Mouse (Mus musculus) lung, postnatal 0 days (tissue): Measurements from ENCODE around the gene Cyth1. TPM values are rescaled to one million over a fixed set of nuclear protein-coding genes. Genes with fewer than 3 reads are reported as not detected.

ENCODE experiments used
- ATAC-seq: fragments of 200-750 bp; cut with Nextera tagmentation; 2 replicates; pipeline ENCODE4 v1.8.0; 2017; ENCODE audit warnings: moderate library complexity
- DNase-seq: peaks from one replicate; pipeline ENCODE4 v3.0.0-alpha.2; 2016; ENCODE audit warnings: low spot score
- H3K27ac ChIP-seq: fragments of 300-500 bp; sonication (generic); 2 replicates; pipeline ENCODE4 v1.5.1; 2014; ENCODE audit warnings: antibody characterized with exemption, mild to moderate bottlenecking, low read length, mixed read lengths
- H3K27me3 ChIP-seq: fragments of 300-500 bp; sonication (generic); replicated peaks from 2 replicates; pipeline ENCODE4 v1.6.1; 2014; ENCODE audit warnings: low read length, mixed read lengths; ENCODE audit not compliant: insufficient read depth
- H3K36me3 ChIP-seq: fragments of 300-500 bp; sonication (generic); 2 replicates; pipeline ENCODE4 v1.6.1; 2014; ENCODE audit warnings: low read length, mixed read lengths; ENCODE audit not compliant: insufficient read depth
- H3K4me1 ChIP-seq: fragments of 300-500 bp; sonication (generic); 2 replicates; pipeline ENCODE4 v1.6.1; 2014; ENCODE audit warnings: antibody characterized with exemption, low read depth, low read length, mixed read lengths; ENCODE audit not compliant: insufficient read depth
- H3K4me2 ChIP-seq: fragments of 300-500 bp; sonication (generic); replicated peaks from 2 replicates; pipeline ENCODE4 v1.6.1; 2014; ENCODE audit warnings: low read depth, mild to moderate bottlenecking, low read length, moderate library complexity, mixed read lengths
- H3K4me3 ChIP-seq: fragments of 300-500 bp; sonication (generic); 2 replicates; pipeline ENCODE4 v1.5.1; 2014; ENCODE audit warnings: low read depth, low read length
- H3K9ac ChIP-seq: fragments of 300-500 bp; sonication (generic); replicated peaks from 2 replicates; pipeline ENCODE4 v1.6.1; 2014; ENCODE audit warnings: low read depth, mild to moderate bottlenecking
- H3K9me3 ChIP-seq: fragments of 300-500 bp; sonication (generic); 2 replicates; pipeline ENCODE4 v1.6.1; 2016; ENCODE audit warnings: low read length, mixed read lengths
- CTCF ChIP-seq: IDR thresholded peaks from 2 replicates; pipeline ENCODE4 v1.5.1; 2016; ENCODE audit warnings: antibody characterized with exemption, mild to moderate bottlenecking
- EP300 ChIP-seq: IDR thresholded peaks from 2 replicates; pipeline ENCODE4 v1.6.1; 2016; ENCODE audit warnings: antibody characterized with exemption, mild to moderate bottlenecking, control low read depth
- WGBS: fragments of 180-500 bp; shearing (Covaris S2); extraction: QIAGEN DNeasy Blood & Tissue Kit; methylation state at CpG from one replicate; pipeline ENCODE4 v1.1.7; 2014; 5-methylcytosine and 5-hydroxymethylcytosine counted together
- polyA plus RNA-seq: library from polyadenylated mRNA; unstranded; fragments of >200 nt; fragmentation: Nextera tagmentation; extraction: Ambion mirVana; gene quantifications from 2 replicates; pipeline ENCODE4 v1.2.1, GENCODE M21; 2015

Gene Cyth1
- polyA plus RNA-seq, 1 experiment from 2014 or later, result 19.5 TPM

DNA sequence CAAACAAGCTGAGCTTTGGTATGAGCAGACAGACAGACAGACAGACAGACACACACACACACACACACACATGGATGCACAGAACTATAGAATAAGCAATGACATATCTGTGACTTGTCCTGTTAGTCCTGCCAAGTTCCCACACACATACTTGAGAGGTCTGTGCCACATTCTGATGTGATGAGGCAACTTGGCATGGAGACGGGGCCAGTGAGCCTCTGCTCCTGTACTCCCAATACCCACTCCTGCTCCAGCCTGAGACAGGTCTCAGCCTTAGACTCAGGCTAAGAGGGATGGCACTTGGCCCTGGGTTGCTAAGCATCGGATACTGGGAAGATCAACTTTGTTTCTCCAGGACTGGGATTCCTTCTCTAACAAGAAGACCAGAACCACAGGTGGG is 87.6 kb downstream of the Cyth1 start:
- TF ChIP-seq CTCF (no peak), EP300 (no peak)
- no peak overlapping the region for H3K27ac ChIP-seq
- no peaks in the 10 kb centered on the region for H3K27me3 ChIP-seq
- 40% methylated on average over 2 of the region's 2 CpGs for WGBS
- no peaks in the 10 kb centered on the region for H3K4me1 ChIP-seq
- DNase-seq (peak; percentile 38), ATAC-seq (peak; percentile 50)
- no peak overlapping the region for H3K4me2 ChIP-seq
- no peak overlapping the region for H3K4me3 ChIP-seq
- H3K9ac ChIP-seq, result no peak overlapping the region
- H3K36me3 ChIP-seq, result peaks cover 11% of the 10 kb centered on the region; the same call in 1 of the 2 replicates
- no peaks in the 10 kb centered on the region for H3K9me3 ChIP-seq

DNA sequence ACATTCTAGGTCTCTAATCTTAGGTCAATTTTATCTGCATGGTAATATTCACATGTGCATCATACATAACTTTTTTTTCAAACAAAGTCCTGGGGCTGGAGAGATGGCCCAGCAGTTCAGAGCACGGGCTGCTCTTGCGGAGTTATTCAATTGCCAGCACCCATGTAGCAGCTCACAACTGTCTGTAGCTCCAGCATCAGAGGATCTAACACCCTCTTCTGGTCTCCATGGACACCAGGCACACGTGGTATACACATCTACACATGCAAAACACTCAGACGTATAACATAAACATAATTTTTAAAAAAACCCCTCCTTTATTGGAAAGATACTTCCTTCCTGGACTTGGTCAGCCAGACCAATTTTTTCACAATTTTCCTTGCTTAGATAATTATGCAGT is 89.6 kb downstream of the Cyth1 start:
- Histone ChIP-seq H3K4me1 (no peaks in the 10 kb centered on the region), H3K4me2 (no peak overlapping the region), H3K27ac (no peak overlapping the region), H3K4me3 (no peak overlapping the region), H3K9ac (no peak overlapping the region), H3K36me3 (no peaks in the 10 kb centered on the region), H3K27me3 (no peaks in the 10 kb centered on the region), H3K9me3 (no peaks in the 10 kb centered on the region)
- ATAC-seq (no peak), DNase-seq (no peak)
- TF ChIP-seq CTCF (no peak), EP300 (no peak)
- 46% methylated on average over 4 of the region's 4 CpGs for WGBS

DNA sequence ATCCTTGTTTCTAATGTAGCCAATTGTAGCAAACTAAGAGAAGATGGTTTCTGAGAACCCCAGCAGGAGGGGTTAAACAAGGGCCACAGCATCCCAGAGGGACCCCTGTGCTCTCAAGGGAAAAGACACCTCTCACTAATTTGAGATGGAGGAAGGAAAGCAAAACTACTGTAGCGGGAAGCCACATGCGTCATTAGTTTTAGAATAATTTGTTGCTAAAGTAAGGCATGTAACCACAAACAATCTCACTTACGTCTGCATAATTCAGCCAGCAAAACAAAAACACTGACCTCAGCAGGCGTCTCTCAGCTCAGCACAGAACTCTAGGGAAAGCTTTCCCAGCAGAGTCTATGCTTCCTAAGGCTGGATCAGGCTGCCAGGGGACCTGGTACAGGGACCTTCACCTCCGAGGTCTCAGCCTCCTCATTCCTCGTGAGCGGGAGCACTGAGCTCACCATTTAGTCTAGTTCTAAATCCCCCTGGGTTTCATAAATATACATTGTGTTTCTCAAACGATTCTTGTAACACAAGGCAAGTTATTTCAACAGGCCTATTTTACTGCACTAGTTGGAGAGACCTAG is 91.8 kb downstream of the Cyth1 start:
- no peaks in the 10 kb centered on the region for H3K4me1 ChIP-seq
- ATAC-seq, result no peak
- no peaks in the 10 kb centered on the region for H3K27me3 ChIP-seq
- H3K4me3 ChIP-seq, result no peak overlapping the region
- peaks cover 1% of the 10 kb centered on the region; the same call in 1 of the 2 replicates for H3K9me3 ChIP-seq
- no peak for DNase-seq
- H3K9ac ChIP-seq, result no peak overlapping the region
- WGBS, result 77% methylated on average over 8 of the region's 8 CpGs
- no peaks in the 10 kb centered on the region for H3K36me3 ChIP-seq
- no peak overlapping the region for H3K27ac ChIP-seq
- TF ChIP-seq EP300 (no peak), CTCF (no peak)
- no peak overlapping the region for H3K4me2 ChIP-seq

DNA sequence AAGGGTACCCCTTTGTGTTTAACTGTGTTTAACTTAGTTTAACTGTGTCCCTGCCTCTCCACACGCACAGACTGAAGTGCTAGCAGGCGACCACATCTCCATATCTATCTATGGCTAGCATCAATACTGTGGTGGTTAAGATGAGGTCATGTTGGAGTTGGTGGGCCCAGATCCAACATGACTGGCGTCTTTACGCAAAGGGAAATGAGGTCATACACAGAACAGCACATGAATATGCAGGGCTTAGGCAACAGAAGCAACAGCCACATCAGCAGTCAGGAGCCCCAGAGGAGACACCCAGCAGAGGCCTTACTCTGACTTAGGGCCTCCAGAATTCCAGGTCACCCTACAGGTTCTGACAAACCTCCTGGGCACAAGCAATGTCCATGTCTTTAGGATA is 95.4 kb downstream of the Cyth1 start:
- Histone ChIP-seq H3K27me3 (no peaks in the 10 kb centered on the region), H3K27ac (no peak overlapping the region), H3K4me3 (no peak overlapping the region), H3K4me1 (no peaks in the 10 kb centered on the region), H3K9ac (no peak overlapping the region), H3K36me3 (no peaks in the 10 kb centered on the region), H3K9me3 (peaks cover 3% of the 10 kb centered on the region; the same call in 1 of the 2 replicates), H3K4me2 (no peak overlapping the region)
- DNase-seq (peak; percentile 61), ATAC-seq (peak; percentile 74)
- WGBS, result 55% methylated on average over 4 of the region's 4 CpGs
- TF ChIP-seq EP300 (peak; percentile 74), CTCF (no peak)

DNA sequence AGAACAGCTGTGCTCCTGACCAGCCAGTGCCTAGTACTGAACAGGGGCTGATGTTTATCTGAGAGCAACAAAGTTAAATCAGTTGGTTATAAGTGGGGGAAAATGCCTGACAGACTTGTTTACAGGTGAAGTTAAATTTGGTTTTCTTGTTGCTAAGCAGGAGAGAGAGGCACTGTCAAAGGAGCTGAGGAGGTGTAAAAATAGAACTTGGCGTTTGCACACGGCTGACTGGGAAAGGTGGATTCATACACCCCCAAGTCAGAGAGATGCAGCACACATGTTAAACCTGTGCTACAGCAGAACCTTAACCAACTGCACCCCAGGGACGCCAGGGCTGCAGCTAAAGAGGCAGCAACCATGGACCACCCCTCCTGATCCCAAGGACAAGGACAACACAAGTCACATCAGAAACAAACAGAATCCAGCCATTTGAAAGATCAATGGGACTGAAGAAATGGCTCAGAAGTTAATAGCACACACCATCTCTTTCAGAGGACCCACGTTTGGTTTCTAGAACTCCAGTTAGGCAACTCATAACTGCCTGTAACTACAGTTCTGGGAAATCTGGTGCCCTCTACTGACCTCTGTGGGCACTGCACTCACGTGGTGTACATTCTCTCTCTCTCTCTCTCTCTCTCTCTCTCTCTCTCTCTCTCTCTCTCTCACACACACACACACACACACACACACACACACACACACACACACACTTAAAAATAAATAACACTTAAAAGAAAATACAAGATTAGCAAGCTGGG is 96.8 kb downstream of the Cyth1 start:
- WGBS, result 88% methylated on average over 5 of the region's 5 CpGs
- no peaks in the 10 kb centered on the region for H3K27me3 ChIP-seq
- TF ChIP-seq EP300, result no peak
- TF ChIP-seq CTCF, result peak; percentile 22
- no peaks in the 10 kb centered on the region for H3K36me3 ChIP-seq
- H3K4me2 ChIP-seq, result no peak overlapping the region
- H3K4me3 ChIP-seq, result no peak overlapping the region
- H3K4me1 ChIP-seq, result no peaks in the 10 kb centered on the region
- ATAC-seq (no peak), DNase-seq (no peak)
- H3K9me3 ChIP-seq, result peaks cover 3% of the 10 kb centered on the region; the same call in 1 of the 2 replicates
- H3K9ac ChIP-seq, result no peak overlapping the region
- no peak overlapping the region for H3K27ac ChIP-seq

DNA sequence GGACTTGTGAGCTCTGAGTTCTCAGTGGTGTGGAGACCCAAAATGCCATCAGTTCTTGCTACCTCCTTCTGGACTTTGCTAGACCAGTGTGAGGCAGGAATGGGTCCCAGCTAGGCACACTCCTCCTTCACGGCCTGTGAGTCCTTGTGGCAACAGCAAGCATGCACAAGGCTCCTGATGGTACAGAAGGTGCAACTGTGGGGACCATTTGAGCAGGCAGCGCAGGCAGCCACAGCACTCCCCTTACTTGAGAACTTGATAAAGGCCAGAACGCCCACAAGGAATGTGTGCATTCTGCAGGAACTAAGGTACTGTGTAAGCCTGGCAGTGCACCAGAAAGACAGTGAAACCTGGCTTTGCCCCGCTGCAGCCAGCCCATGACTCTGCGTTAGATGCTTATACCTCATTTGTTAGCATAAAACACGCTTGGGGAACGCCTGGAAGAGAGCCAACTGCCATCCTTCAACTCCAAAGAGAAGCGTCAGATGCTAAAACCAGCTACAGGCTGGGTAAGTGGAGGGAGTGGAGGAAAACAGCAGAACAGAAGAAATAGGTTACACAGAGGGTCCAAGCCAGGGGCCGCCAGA is 98.2 kb downstream of the Cyth1 start:
- Histone ChIP-seq H3K36me3 (no peaks in the 10 kb centered on the region), H3K4me1 (no peaks in the 10 kb centered on the region), H3K27ac (no peak overlapping the region), H3K9me3 (peaks cover 3% of the 10 kb centered on the region; the same call in 1 of the 2 replicates), H3K4me3 (no peak overlapping the region), H3K27me3 (no peaks in the 10 kb centered on the region), H3K9ac (no peak overlapping the region), H3K4me2 (no peak overlapping the region)
- peak; percentile 51 for DNase-seq
- no peak for ATAC-seq
- no peak for TF ChIP-seq CTCF
- no peak for TF ChIP-seq EP300
- whole genome bisulfite sequencing, result 24% methylated on average over 9 of the region's 9 CpGs
